Mouse (Mus musculus) frontal cortex, postnatal 10 days (tissue): Measurements from ENCODE around the gene Nubpl.
"Not testable (repeated sequence)": the region's sequence is repeated elsewhere in the genome, so short reads cannot be mapped to it uniquely, and the experiment has no call there.

Experiments
- DNase-seq, 2 experiments: peaks; one replicate each; pipeline ENCODE4 v3.0.0; 2022; ENCODE audit warnings: low spot score in 2 of 2, mixed read lengths in 1 of 2

Nubpl gene

DNA sequence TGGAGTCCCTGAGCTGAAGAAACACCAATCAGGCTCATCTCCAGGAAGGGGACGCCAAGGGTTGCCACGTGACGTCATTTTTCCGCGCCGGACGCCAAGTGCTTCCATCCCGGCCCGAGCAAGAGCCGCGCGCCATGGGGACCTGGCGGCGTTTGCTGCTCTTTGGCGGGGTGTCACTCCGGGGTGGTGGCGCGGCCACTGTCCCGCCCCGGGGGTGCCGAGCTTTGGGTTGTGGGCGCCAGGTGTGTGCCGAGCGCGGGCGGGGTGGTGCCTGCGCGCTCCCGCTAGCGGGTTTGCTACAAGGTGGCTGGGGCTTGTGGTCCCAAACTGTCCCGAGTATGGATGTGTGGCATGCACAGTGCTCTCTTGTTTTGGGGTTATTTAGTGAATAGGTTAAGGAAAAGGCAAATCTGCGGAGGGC is at the start of gene Nubpl:
Gene Nubpl (plus strand): TSS at position 88 of the 421 bp plus-strand sequence.
- peak; percentile 87 to 95 for DNase-seq

DNA sequence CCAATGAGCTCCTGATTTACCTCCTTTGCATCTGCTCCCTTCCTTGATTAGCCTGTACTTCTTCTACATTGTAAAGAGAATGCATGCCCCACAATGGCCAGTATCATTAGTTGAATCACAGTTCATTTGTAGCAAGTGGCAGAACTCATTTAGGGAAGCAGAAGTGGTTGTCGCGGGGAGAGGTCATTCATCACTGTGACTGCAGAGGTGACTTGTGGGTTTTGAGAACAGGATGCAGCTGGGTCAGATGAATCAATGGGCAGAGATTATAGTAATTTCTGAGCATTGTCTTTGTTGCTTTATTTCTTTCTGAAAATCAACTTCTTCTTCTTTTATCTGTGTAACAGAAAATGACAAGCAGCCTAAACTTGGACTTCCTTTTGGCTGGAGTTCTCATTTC is 48.2 kb upstream of the Nubpl start:
- no peak for DNase-seq

DNA sequence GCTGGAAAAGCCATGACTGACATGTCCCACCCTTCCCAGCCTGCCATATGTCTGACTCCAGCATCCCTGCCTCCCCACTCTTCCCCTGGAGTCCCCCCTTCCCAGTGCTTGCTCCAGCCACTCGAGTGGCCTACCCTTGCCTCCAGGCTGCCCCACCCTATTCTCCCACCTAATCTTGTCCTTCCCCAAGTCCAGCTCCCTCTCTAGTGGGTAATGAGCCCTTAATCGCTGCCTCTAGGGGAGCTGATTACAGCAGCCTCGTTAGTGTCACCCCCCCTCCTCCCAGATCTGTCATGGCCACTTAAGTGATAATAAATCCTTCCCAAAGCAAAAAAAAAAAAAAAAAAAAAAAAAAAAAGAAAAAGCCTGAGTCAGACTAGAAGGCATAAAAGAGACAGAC is 18.2 kb upstream of the Nubpl start:
- not testable (repeated sequence) for DNase-seq

DNA sequence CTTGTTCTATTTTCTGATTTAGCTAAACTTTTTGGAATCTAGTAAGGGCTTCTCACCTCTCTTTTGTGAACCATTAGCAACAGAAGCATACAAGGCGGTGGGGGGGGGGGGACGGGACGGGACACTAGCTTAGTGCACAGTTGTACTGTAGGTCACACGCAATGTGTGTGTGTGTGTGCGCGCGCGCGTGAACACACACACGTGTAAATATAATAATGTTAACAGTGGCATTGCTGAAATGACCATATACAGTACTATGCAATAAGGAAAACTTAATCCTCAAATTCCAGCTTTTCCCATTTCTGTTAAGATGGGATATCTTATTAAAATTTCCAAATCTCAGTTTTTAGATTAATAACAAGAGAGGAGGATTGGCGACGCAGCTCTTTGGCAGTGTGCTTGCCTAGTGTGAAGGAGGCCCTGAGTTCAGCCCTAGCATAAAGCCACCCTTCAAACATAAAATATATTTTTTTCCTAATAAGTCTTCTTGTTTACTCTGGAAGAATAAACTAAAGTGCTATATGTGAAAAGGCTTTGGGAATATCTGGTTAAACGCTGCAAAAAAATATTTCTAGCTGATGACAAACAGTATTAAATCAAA is 388 bp upstream of the Nubpl start:
- DNase-seq, result no peak

DNA sequence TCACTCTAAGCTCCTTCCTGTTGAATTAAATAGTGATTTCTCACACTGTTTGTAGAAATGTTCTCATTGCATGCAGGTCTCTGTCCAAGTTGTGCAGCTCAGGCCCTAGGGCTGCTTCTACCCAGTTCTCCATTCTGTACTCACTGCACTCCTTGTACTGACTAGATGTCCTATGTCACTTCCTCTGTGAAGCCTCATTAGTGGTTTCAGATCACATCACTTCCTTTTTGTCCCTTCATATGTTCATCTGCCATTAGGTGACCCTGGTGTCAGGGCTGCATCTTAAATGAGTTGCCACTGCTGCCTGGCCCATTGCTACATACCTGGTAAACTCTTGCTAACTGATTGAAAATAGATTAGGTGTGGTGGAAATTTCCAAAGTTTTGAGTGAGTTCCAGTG is 22.7 kb downstream of the Nubpl start:
- DNase-seq, result no peak

DNA sequence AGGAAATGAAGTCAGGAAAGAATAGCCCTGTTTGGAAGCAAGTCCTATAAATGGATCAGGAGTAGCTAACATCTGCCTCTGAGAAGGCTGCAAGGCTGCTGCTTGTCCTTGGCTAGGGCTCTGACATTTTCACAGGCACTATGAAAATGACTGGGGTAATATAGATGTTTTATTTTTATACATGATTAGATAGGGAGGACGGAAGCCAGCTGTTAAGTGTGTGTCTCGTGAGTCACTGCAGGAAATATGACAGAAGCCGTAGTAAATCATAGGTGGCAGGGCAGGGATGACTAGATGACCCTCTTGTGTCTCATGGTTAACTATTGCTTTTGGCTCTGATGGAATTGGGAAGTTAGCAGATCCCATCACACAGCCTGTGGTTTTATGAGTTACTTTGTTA is 28.9 kb downstream of the Nubpl start:
- DNase-seq, result no peak

DNA sequence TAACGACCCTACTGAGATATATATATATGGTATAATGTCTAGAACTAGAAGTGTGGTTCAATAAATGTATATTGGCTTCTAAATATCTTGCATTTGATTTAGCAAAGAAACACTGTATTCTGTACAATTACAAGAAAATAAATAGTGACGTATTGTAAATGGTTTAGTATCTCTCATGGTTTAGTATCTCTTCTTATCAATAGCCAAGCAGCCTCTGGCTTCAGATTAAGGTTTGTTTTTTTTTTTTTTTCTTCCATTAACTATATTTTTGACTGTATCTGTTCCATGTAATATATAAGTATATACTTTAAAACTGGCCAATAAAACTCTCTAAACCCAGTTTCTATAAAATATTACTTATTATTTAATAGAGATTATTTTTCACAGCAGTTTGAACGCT is 31.5 kb downstream of the Nubpl start:
- DNase-seq, result no peak

DNA sequence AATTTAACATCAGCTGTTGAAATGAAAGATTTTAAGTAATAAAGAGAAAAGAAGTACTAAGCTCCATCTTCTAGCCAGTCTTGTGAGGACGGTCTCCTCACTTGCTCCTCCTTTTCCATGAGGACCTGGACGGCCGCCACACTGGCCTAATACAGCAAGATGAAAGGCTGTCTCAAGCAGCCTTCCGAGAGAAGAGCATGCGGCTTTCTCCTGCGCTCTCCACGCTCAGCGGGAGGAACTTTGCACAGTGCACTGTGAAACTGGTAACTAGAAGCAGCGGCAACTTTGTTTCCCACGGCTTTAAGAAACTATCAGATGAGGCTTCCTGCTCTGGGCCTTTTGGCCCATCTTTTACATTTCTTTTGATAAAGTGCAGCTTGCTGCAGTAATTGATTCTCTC is 34.7 kb downstream of the Nubpl start:
- DNase-seq, result no peak

DNA sequence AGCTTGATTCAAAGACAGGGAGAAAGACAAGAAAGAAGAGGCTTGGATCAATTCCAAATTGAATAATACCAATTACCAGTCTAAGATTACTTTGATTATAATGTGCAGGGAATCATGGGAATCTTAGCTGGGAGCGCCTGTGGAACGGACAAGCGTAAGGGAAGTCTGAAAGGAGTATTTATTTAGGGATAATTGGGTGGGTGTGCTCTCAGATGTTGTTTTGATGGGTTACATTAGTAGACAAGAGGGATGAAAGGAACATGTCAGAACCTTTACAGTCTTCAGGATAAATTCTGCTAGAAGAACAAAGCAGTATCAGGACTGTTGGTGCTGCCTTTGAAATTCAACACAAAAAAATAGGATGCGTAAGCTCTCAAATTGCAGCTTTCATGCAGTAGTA is 40.8 kb downstream of the Nubpl start:
- DNase-seq, result no peak

DNA sequence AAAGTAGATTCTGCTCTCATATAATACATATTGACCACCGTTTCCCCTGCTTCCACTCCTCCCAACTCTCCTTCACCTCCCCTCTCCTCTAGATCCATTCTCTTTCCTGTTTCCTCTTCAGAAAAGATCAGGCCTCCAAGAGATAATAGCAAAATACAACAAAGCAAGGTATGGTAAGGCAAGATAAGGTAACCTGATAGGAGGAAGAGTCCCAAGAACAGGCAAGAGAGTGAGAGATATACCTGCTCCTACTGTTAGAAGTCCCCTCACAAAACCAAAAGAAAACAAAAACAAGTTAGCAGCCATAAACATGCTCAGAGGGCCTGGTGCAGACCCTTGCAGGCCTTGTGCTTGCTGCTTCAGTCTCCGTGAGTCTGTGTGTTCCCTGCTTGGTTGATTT is 49.1 kb downstream of the Nubpl start:
- no peak for DNase-seq

DNA sequence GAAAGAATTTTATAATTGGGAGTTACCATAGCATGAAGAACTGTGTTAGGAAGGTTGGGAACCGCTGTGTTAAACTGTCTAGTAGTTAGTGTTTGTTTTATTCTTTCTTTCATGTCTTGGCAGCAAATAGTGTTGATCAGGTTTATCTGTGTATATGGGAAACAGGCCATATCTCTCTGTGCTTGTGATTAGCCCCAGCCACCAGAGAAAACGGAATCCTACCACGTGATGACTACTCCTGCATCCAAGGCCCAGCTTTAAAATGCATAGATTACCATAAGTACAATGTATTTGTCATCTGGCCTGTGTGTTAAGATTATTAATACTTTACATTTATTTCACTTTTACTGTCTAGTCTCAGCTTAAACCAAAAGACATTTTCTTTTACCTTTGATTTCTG is 51.9 kb downstream of the Nubpl start:
- DNase-seq, result no peak

DNA sequence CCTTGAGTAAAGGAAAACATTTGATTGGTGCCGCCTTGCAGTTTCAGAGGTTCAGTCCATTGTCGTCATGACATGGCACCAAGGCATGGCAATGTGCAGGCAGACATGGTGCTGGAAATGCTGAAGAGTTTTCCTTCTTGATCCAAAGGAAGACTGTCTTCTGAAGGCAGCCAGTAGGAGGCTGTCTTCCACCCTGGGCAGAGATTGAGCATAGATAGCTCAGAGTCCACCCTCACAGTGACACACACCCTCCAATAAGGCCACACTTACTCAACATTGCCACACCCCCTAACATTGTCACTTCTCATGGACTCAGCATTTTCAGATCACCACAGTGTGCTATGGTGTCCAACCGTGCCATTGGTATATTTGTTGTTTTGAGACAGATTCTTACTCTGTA is 54.5 kb downstream of the Nubpl start:
- DNase-seq, result no peak

DNA sequence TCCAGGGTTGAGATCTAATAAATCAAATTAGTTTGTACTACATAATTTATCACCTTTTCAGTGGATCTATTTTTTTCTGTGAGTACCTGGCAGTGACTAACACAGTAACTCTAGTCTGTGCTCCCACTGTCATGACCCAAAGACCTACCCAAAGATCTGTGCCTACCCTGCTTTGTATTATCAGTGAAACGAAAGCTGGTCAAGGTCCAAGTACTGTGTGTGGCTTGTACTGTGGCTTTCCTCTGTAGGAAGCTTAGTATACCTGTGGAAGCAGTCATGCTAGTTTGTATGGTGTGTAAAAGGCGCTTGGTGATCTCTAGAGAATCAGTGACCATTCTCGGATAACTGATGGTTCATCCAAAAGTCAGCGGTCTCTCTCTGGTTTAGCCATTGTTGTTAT is 57.4 kb downstream of the Nubpl start:
- DNase-seq, result no peak

DNA sequence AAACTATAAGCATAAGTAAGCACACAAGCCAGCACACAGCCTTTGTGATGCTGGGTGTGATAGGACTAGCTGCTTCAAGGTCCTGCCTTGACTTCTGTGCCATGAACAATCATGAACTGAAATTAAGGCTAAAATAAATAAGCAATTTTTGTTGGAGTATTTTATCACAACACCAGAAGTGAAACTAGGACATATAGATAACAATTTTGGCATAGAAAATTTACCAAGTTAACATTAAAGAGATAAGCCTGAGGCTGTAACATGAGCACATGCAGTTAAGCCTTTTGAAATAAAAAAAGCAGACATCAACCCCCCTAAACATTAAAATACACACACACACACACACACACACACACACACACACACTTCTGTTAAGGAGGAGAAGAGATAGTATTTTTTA is 66.9 kb downstream of the Nubpl start:
- DNase-seq, result no peak

DNA sequence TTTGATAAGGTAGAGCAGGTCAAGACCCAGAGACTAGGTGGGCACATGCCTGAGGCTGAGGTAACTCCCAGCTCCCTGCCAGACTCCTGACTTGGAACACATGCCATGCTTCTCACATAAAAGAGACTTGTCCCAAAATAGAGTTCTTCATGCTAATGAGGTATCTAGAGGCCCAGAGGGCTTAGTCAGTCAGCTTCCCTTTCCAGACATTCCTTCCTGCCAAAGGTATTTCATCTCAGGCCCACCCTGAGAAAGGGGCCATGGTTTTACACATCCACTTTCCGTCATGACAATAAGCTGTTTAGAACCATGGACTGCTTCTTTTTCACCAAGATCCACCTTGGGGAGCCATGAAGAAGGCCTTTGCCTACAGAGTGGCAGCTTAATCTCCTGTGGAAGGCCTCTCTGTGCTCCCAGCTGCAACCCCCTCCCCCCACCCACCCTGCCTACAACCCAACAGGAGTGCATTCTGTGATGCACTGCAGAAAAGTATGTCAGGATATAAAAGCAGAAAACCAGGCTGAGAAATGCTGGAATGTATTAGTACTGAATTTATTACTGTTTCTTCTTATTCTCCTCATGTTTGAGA is 88.8 kb downstream of the Nubpl start:
- DNase-seq, result no peak

DNA sequence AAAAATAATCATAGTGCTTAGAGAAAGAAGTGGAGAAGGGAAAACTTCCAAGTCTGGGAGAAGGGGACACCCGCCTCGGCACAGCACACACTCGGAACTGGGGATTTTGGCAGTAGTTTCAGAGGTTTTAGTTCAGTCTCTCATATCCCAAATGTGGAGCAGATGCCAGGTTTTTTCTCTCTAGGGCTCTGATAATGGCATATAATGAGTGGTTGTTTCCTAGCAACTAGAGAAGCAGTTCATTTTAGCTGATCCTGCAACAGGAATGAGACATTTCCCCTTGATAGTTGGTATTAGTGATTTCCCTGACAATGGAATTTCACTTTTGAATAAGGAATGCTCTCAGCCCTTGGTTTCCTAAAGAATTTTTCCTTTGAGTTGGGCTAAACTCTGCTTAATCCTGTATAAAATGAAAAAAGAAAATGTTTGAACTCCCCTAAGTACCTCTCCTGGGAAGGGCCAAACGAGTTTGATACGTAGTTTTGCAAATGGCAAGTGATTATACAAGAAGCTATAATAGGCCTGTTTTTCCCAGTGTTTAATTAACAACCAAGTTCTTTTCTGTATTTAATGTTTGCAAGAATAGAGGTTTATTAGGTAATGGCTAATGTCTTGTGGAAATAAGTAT is 89.5 kb downstream of the Nubpl start:
- no peak for DNase-seq

DNA sequence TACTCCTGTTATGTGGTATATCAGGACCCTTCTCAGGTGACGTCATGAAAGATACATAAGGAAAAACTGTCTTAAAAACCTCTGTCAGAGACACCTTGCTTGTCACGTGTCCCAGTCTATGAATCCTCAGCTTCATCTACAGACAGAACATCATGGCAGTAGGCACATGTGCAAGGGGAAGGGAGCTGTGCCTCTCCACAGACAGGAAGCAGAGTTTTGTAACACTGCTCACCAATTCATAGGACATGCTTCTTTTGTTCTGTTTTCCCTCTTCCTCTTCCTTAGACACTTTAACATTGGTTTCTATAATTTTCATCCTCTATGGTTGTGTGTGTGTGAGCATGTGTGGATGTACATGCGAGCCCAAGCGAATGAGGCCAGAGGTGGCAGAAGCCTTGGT is 100.9 kb downstream of the Nubpl start:
- no peak for DNase-seq

DNA sequence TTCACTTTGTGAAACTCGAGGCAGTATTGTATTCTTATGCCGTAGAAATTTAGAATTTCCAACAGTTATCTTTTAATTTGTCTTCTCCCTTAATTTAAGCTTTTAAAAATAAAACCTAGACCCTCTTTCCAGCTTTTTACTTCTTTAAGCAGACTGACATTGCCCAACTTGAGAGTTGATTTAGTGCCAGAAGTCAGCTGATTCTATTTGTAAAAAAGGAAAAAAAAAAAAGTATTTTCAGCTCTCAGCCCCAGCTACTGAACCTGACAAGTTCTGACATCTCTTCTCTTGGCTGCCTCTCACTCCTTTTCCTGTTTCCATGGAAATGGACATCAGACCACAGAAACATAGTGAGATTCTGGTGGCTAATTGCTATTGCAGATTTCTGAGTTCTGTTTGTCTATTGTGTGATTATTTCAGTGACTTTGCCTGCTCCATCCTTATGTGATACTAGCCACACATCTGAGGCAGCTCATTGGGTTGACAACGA is 111.6 kb downstream of the Nubpl start:
- no peak for DNase-seq

DNA sequence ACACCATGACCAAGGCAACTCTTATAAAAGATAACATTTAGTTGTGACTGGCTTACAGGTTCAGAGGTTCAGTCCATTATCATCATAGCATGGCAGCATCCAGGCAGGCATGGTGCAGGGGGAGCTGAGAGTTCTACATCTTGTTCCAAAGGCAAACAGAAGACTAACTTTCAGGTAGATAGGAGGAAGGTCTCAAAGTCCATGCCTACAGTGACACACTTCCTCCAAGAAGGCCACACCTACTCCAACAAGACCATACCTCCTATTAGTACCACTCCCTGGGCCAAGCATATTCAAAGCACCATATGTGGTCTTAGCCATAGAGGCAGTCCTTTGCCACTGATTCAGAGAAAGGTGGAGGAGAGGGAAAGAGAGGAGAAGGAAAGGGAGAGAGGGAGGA is 113.6 kb downstream of the Nubpl start:
- no peak for DNase-seq

DNA sequence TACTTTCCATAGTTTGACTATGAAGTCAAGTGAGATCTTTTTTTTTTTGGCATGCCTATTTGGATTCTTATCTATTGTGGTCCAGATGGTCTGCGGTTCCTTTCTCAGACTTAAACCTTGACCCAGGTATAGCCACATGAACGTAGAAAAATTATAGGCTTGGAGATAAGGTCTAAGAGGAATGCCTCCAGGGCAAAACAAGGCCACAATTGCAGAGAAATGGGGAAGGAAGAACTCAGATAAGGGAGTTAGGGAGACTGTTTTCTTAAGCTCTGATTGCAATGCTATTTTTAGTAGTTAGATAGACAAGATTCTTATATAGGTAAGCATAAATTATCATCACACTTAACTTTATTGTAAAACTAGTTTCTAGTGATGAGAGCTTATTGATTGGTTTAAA is 117.3 kb downstream of the Nubpl start:
- DNase-seq, result no peak

DNA sequence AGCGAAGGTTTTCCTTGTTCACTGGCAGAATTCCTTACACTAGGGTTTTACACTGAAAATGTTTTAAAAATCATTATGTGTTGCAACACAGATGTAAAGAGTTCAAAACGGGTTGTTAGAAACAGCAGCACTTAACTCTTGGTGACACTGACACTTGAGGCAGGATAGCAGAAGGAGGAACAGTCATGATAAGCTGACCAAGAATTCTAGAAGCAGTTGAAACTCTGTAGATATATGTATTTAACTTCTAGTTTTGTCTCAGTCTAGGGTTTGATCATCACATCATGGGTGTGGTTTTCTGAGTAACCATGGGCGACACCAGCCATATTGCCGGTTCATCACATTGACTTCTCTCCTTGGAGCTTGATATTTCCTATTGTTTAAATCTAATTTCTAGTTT is 127.4 kb downstream of the Nubpl start:
- DNase-seq, result no peak

DNA sequence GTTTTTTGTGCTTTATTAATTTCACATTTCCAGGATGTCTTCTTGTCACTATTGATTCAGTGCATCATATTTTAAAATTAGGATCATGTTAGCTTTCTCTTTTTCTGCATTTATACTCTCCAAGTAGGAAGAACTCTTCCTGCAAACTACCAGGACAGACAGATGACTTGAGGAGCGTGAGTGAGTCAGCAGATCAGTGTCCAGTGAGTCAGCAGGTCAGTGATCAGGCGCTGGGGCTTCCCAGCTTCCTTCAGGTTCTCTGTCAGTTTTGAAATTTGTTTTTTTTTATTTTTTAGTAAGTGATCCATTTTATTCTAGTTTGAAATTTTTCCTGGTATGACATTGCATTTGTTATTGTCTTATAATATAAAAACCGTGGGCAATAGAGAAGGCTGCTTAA is 131.2 kb downstream of the Nubpl start:
- DNase-seq, result no peak

DNA sequence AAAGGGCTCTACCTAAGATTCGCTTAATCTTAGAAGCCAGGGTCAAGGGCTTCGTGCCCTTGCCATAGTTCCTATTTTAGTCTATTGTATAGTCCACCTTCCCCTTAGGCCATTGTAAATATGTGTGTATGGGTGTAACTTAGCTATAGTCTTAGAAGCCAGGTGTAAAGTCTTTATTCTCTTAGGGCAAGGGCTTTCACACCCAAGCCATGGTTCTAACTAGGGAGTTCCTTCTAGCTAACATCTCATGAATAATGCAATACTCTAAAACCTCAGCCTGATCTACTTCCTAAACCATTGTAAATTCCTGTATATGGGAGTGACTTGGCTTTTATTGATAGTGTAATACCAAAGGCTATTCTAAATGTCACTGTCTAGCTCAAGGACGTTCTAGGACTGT is 134.4 kb downstream of the Nubpl start:
- not testable (repeated sequence) for DNase-seq

DNA sequence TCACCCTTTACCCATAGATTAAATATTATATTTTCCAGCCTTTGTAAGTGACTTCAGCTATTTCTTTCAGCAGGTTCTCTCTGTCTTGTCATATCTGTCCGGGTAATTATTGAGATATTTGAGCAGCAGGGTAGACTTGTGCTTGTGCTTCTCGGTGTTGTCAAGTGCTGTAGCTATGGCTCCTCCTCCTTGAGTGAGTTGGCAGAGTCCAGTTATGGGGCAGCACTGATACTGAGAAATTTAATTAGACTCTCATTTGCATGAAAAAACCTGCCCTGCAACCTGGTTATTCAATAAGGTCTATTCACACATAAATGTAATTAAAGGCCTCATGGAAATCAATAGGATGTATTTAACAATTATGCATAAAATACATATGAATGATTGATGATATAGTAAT is 145.2 kb downstream of the Nubpl start:
- no peak for DNase-seq
